18 mouse cellular contexts compared by ENCODE assay signal in genomic region chr19:55139301-55139700, GRCm38 (mm10). TPM values are rescaled to one million over a fixed set of nuclear protein-coding genes. Genes with fewer than 3 reads are reported as not detected.
DNase-seq lines count a peak whose midpoint lies in the region; ATAC-seq lines count a peak whose summit lies in the region.
"Had no signal": no experiment of that assay in that cellular context is flagged by ENCODE, and none has a peak within 500 bp of the region (broad histone marks: within the 10 kb centered on the region; RNA-seq: fewer than 3 reads in every experiment).

No protein-coding gene starts in this region.

- H3K9me3 ChIP-seq in liver, embryonic 15.5 days (replicated peaks), result no peaks in the 10 kb centered on the region

- WGBS in liver, embryonic 15.5 days (ENCODE audit: insufficient replicate concordance), result 51% methylated on average over 7 of the region's 7 CpGs

- peak; percentile 8 to 61 for DNase-seq in monocyte, adult 2 months (ENCODE audit: low read depth in 1 of 2, low spot score in 2 of 2)
- peak; percentile 64 for DNase-seq in adrenal gland, postnatal 25 days
- peak; percentile 64 for DNase-seq in urinary bladder, postnatal 14 days (ENCODE audit: low spot score)
- DNase-seq in thymus, postnatal 14 days, result no peak
- DNase-seq in left cerebral cortex, postnatal 4 days, result no peak
- no peak for DNase-seq in cerebellum, adult 9-10 months
- DNase-seq: cerebellum, adult 8-10 months; forebrain, postnatal 0 days; heart, postnatal 10 days; kidney, postnatal 25 days; right cerebral cortex, postnatal 14 days had no signal

- no peak overlapping the region for H3K4me2 ChIP-seq in liver, embryonic 15.5 days

- no peak overlapping the region for H3K4me3 ChIP-seq in liver, embryonic 15.5 days (replicated peaks)

- H3K9ac ChIP-seq in liver, embryonic 15.5 days, result no peak overlapping the region
- H3K9ac ChIP-seq: forebrain, postnatal 0 days had no signal

- no peaks in the 10 kb centered on the region for H3K36me3 ChIP-seq in liver, embryonic 15.5 days (replicated peaks)

- H3K4me1 ChIP-seq in liver, embryonic 15.5 days (replicated peaks), result peaks cover 21% of the 10 kb centered on the region

- H3K27me3 ChIP-seq in liver, embryonic 15.5 days, result no peaks in the 10 kb centered on the region

- H3K27ac ChIP-seq in liver, embryonic 15.5 days (replicated peaks), result no peak overlapping the region
- H3K27ac ChIP-seq: stomach, postnatal 0 days had no signal

- intact Hi-C loops in left cerebral cortex, postnatal 4 days (cut with DNase I), result no loop called here

- no peak for ATAC-seq in monocyte, adult 5-6 weeks (replicated peaks; ENCODE audit: insufficient number of reproducible peaks, low FRiP score, low TSS enrichment, poor library complexity, severe bottlenecking)
- peak; percentile 67 for ATAC-seq in liver, embryonic 15.5 days (ENCODE audit: insufficient read depth)
- ATAC-seq: forebrain, postnatal 0 days; midbrain, embryonic 16.5 days; Patski had no signal

RNA-seq across cellular contexts. Expression of gene Gpam, which starts 12.3 kb away (rescaled TPM):
- total RNA-seq in monocyte, adult 5-6 weeks (2017), result 1.9 to 6.5 TPM (median 5.3 TPM) in 3 replicates
- total RNA-seq in adrenal gland, postnatal 25 days (2021), result 573 and 601 TPM in 2 replicates
- 28.3 and 33.6 TPM in 2 replicates for polyA plus RNA-seq in liver, embryonic 15.5 days (2015; fragmentation: Nextera tagmentation; extraction: Ambion mirVana)
- total RNA-seq in left cerebral cortex, postnatal 4 days (2021), result 10 to 100 TPM; 47.3 to 47.5 TPM

RNA-seq across cellular contexts. Expression of gene Tectb, which starts 41.2 kb away (rescaled TPM):
- total RNA-seq in monocyte, adult 5-6 weeks (2017), result not detected in 3 replicates
- 0.67 and 1.2 TPM in 2 replicates for total RNA-seq in adrenal gland, postnatal 25 days (2021)
- polyA plus RNA-seq in liver, embryonic 15.5 days (2015; fragmentation: Nextera tagmentation; extraction: Ambion mirVana), result 0.37 and 0.38 TPM in 2 replicates
- total RNA-seq in left cerebral cortex, postnatal 4 days (2021), result not detected
- total RNA-seq: forebrain, postnatal 0 days; neutrophil, adult 5-6 weeks had no signal
- polyA plus RNA-seq: intestine, embryonic 14.5 days; Patski had no signal

Comparison
In these comparisons a context has a peak if more than half of its experiments do, and no peak if none do; other contexts are left out.
1. DNase-seq: peak in monocyte, adult 2 months (2 of 2), adrenal gland, postnatal 25 days (single experiment) and urinary bladder, postnatal 14 days (single experiment); none in thymus, postnatal 14 days (single experiment), left cerebral cortex, postnatal 4 days (single experiment) and cerebellum, adult 9-10 months (single experiment).